Mouse (Mus musculus) induced T-regulatory cell, adult 2 months (primary cell): ENCODE results near the gene Megf9.

Experiments
- DNase-seq: peaks from one replicate; pipeline ENCODE4 v3.0.0-alpha.2; 2012; ENCODE audit warnings: low read depth

Megf9 gene

GRCm38 (mm10) chr4:70523346-70523745, 11.4 kb downstream of the Megf9 start:
- no peak for DNase-seq

- no peak for DNase-seq
Observed at GRCm38 (mm10) chr4:70521506-70522292, 13.1 kb downstream of the Megf9 start.

GRCm38 (mm10) chr4:70517646-70518045, 17.1 kb downstream of the Megf9 start:
- DNase-seq = no peak

GRCm38 (mm10) chr4:70516289-70516688, 18.5 kb downstream of the Megf9 start:
- no peak for DNase-seq

- no peak for DNase-seq
Observed at GRCm38 (mm10) chr4:70515514-70515913, 19.3 kb downstream of the Megf9 start.

GRCm38 (mm10) chr4:70509987-70510386, 24.8 kb downstream of the Megf9 start:
- no peak for DNase-seq

- DNase-seq = no peak
Observed at GRCm38 (mm10) chr4:70509565-70509964, 25.2 kb downstream of the Megf9 start.

GRCm38 (mm10) chr4:70508207-70508606, 26.6 kb downstream of the Megf9 start:
- no peak for DNase-seq

- no peak for DNase-seq
Observed at GRCm38 (mm10) chr4:70505951-70506350, 28.8 kb downstream of the Megf9 start.

- DNase-seq = no peak
Observed at GRCm38 (mm10) chr4:70503827-70504226, 31.0 kb downstream of the Megf9 start.

- DNase-seq = no peak
Observed at GRCm38 (mm10) chr4:70499285-70499684, 35.5 kb downstream of the Megf9 start.

- no peak for DNase-seq
Observed at GRCm38 (mm10) chr4:70496978-70497377, 37.8 kb downstream of the Megf9 start.

- DNase-seq = no peak
Observed at GRCm38 (mm10) chr4:70489792-70490191, 45.0 kb downstream of the Megf9 start.

GRCm38 (mm10) chr4:70488415-70488814, 46.4 kb downstream of the Megf9 start:
- DNase-seq = no peak

- no peak for DNase-seq
Observed at GRCm38 (mm10) chr4:70484134-70484533, 50.7 kb downstream of the Megf9 start.

GRCm38 (mm10) chr4:70481931-70482330, 52.9 kb downstream of the Megf9 start:
- no peak for DNase-seq

GRCm38 (mm10) chr4:70471398-70471797, 63.4 kb downstream of the Megf9 start:
- DNase-seq = no peak

- DNase-seq = no peak
Observed at GRCm38 (mm10) chr4:70465921-70466689, 68.7 kb downstream of the Megf9 start.

- no peak for DNase-seq
Observed at GRCm38 (mm10) chr4:70463302-70463701, 71.5 kb downstream of the Megf9 start.

GRCm38 (mm10) chr4:70461416-70461815, 73.4 kb downstream of the Megf9 start:
- DNase-seq = no peak

GRCm38 (mm10) chr4:70452161-70452560, 82.6 kb downstream of the Megf9 start:
- DNase-seq = no peak

GRCm38 (mm10) chr4:70451750-70452149, 83.0 kb downstream of the Megf9 start:
- DNase-seq = peak; percentile 64

GRCm38 (mm10) chr4:70449668-70450067, 85.1 kb downstream of the Megf9 start:
- peak; percentile 23 for DNase-seq
